Mouse (Mus musculus) adipocyte (in vitro differentiated cells): ENCODE data around the gene Cnpy1.

ENCODE experiments used
- DNase-seq: peaks from one replicate; pipeline ENCODE4 v3.0.0-alpha.2; 2016; ENCODE audit warnings: low spot score

Cnpy1 gene

GRCm38 (mm10) chr5:28238876-28239275 lies 6.7 kb downstream of the Cnpy1 start:
- no peak for DNase-seq

- no peak for DNase-seq
Measured at GRCm38 (mm10) chr5:28238152-28238551, 7.5 kb downstream of the Cnpy1 start.

- no peak for DNase-seq
Measured at GRCm38 (mm10) chr5:28237715-28238114, 7.9 kb downstream of the Cnpy1 start.

- no peak for DNase-seq
Measured at GRCm38 (mm10) chr5:28237055-28237454, 8.6 kb downstream of the Cnpy1 start.

- DNase-seq: no peak
Measured at GRCm38 (mm10) chr5:28236098-28236497, 9.5 kb downstream of the Cnpy1 start.

- no peak for DNase-seq
Measured at GRCm38 (mm10) chr5:28232101-28232500, 13.5 kb downstream of the Cnpy1 start.

GRCm38 (mm10) chr5:28219596-28219995 lies 26.0 kb downstream of the Cnpy1 start:
- no peak for DNase-seq

GRCm38 (mm10) chr5:28213441-28213840 lies 32.2 kb downstream of the Cnpy1 start:
- DNase-seq: no peak

GRCm38 (mm10) chr5:28211651-28212310 lies 33.8 kb downstream of the Cnpy1 start:
- DNase-seq: no peak

- DNase-seq: no peak
Measured at GRCm38 (mm10) chr5:28210591-28211550, 34.7 kb downstream of the Cnpy1 start.

- DNase-seq: no peak
Measured at GRCm38 (mm10) chr5:28209549-28210431, 35.8 kb downstream of the Cnpy1 start.

GRCm38 (mm10) chr5:28208726-28209520 lies 36.7 kb downstream of the Cnpy1 start:
- no peak for DNase-seq

GRCm38 (mm10) chr5:28207043-28207442 lies 38.6 kb downstream of the Cnpy1 start:
- DNase-seq: no peak

- no peak for DNase-seq
Measured at GRCm38 (mm10) chr5:28206448-28206847, 39.2 kb downstream of the Cnpy1 start.

GRCm38 (mm10) chr5:28204678-28205077 lies 40.9 kb downstream of the Cnpy1 start:
- no peak for DNase-seq

- no peak for DNase-seq
Measured at GRCm38 (mm10) chr5:28203086-28203485, 42.5 kb downstream of the Cnpy1 start.

- no peak for DNase-seq
Measured at GRCm38 (mm10) chr5:28199089-28199873, 46.3 kb downstream of the Cnpy1 start.

- DNase-seq: no peak
Measured at GRCm38 (mm10) chr5:28195473-28195872, 50.1 kb downstream of the Cnpy1 start.

GRCm38 (mm10) chr5:28192099-28192454 lies 53.5 kb downstream of the Cnpy1 start:
- DNase-seq: no peak
